Mouse (Mus musculus) bone marrow macrophage, adult 2 months (primary cell): ENCODE results near the gene Paqr4.

Source experiments
- CTCF ChIP-seq: IDR thresholded peaks from 2 replicates; pipeline ENCODE4 v1.5.1; 2012; ENCODE audit warnings: low read depth, mild to moderate bottlenecking, low read length, moderate library complexity
- POLR2A ChIP-seq: IDR thresholded peaks from 2 replicates; pipeline ENCODE4 v1.6.1; 2012; ENCODE audit warnings: mild to moderate bottlenecking, low read depth, low read length, borderline replicate concordance

DNA sequence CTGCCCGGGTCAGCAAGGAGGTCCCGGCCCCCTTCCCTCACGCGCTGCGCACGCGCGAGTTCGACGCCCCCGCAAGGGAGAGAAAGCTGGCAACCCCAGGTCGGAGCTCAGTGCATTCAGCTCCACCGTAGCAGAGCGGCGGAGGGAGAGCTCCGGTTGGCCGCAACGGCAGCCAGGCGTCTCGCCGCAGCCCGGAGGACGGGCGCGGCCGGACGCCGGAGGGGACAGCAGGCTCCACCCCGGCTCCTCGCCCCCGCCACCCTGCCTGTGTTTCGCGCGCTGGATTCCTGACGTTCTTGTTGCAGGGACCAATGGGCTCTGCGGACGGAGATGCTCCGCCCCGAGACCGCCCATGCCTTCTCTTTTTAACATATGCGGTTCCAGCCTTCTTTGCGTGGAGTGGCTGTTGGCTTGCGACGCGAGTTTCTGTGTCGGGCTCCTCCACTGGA is 507 bp downstream of the Paqr4 start:
- TF ChIP-seq POLR2A (no peak), CTCF (no peak)
